Mouse (Mus musculus) liver, adult 2 months (tissue): ENCODE results near the gene Plau.

ENCODE experiments used
- CTCF ChIP-seq: fragments of 200-500 bp; IDR thresholded peaks from 2 replicates; pipeline ENCODE4 v1.5.1; 2011; ENCODE audit warnings: low read depth, low read length, control low read depth
- POLR2A ChIP-seq: fragments of 200-500 bp; IDR thresholded peaks from 2 replicates; pipeline ENCODE4 v1.6.1; 2011; ENCODE audit warnings: low read length, control low read depth; ENCODE audit not compliant: insufficient read depth; ENCODE audit errors: extremely low read depth

GRCm38 (mm10) chr14:20809349-20809748 lies 27.1 kb upstream of the Plau start:
- TF ChIP-seq CTCF (no peak), POLR2A (no peak)
